Mouse (Mus musculus) megakaryocyte, embryonic 14.5 days (primary cell): ENCODE results near the gene Hist1h4f. TPM values are rescaled to one million over a fixed set of nuclear protein-coding genes. Genes with fewer than 3 reads are reported as not detected.
A peak's percentile ranks its signal among the peaks of the same experiment; 100 is the strongest.
"Not testable (repeated sequence)": the region's sequence is repeated elsewhere in the genome, so short reads cannot be mapped to it uniquely, and the experiment has no call there.

Experiments
- H3K27me3 ChIP-seq: replicated peaks from 2 replicates; pipeline ENCODE3; 2012; ENCODE audit warnings: inconsistent platforms
- H3K36me3 ChIP-seq: replicated peaks from 2 replicates; pipeline ENCODE3; 2012; ENCODE audit warnings: low read length, inconsistent platforms, mixed read lengths
- H3K4me1 ChIP-seq: 2 replicates; pipeline ENCODE4 v1.6.1; 2012; ENCODE audit warnings: inconsistent platforms
- H3K4me3 ChIP-seq: replicated peaks from 2 replicates; pipeline ENCODE3; 2012; ENCODE audit warnings: moderate library complexity, mild to moderate bottlenecking, inconsistent platforms
- H3K9me3 ChIP-seq: 2 replicates; pipeline ENCODE4 v1.6.1; 2012; ENCODE audit warnings: inconsistent platforms
- FLI1 ChIP-seq: IDR thresholded peaks from 2 replicates; pipeline ENCODE4 v1.6.1; 2012; ENCODE audit warnings: low read length, inconsistent platforms, mixed read lengths
- GATA1 ChIP-seq: IDR thresholded peaks from 3 replicates; pipeline ENCODE4 v1.6.1; 2012; ENCODE audit warnings: mixed read lengths, low read length, inconsistent platforms, borderline replicate concordance
- polyA plus RNA-seq: library from polyadenylated mRNA; stranded (reverse); fragments of >175 nt; gene quantifications from 2 replicates; pipeline ENCODE4 v1.2.3, GENCODE M21; 2012; ENCODE audit warnings: low replicate concordance; ENCODE audit not compliant: insufficient read depth

The Hist1h4f gene
- polyA plus RNA-seq, 1 experiment, result 30.2 TPM

- H3K4me3 ChIP-seq, result no peak overlapping the region
- no peaks in the 10 kb centered on the region for H3K9me3 ChIP-seq
- H3K36me3 ChIP-seq, result no peaks in the 10 kb centered on the region
- H3K4me1 ChIP-seq, result peaks cover 53% of the 10 kb centered on the region
- H3K27me3 ChIP-seq, result no peaks in the 10 kb centered on the region
- TF ChIP-seq FLI1 (no peak), GATA1 (no peak)
Observed at GRCm38 (mm10) chr13:23538249-23538648, 13.2 kb downstream of the Hist1h4f start.

GRCm38 (mm10) chr13:23537006-23537710 lies 14.3 kb downstream of the Hist1h4f start:
- TF ChIP-seq FLI1 (no peak), GATA1 (no peak)
- no peaks in the 10 kb centered on the region for H3K9me3 ChIP-seq
- peaks cover 64% of the 10 kb centered on the region for H3K4me1 ChIP-seq
- no peaks in the 10 kb centered on the region for H3K27me3 ChIP-seq
- no peaks in the 10 kb centered on the region for H3K36me3 ChIP-seq
- peak overlapping the region; percentile 18 for H3K4me3 ChIP-seq

GRCm38 (mm10) chr13:23536076-23536822 lies 15.2 kb downstream of the Hist1h4f start:
- Histone ChIP-seq H3K27me3 (no peaks in the 10 kb centered on the region), H3K36me3 (no peaks in the 10 kb centered on the region), H3K9me3 (no peaks in the 10 kb centered on the region), H3K4me3 (peak overlapping the region; percentile 87), H3K4me1 (peaks cover 65% of the 10 kb centered on the region)
- TF ChIP-seq FLI1, result no peak
- TF ChIP-seq GATA1, result no peak

- H3K27me3 ChIP-seq, H3K36me3 ChIP-seq, H3K9me3 ChIP-seq: not testable (repeated sequence)
- H3K4me1 ChIP-seq, result peaks cover 60% of the 10 kb centered on the region
- H3K4me3 ChIP-seq, result peak within 1 kb of the TSS; percentile 95
Observed at GRCm38 (mm10) chr13:23535137-23536075, 16.0 kb downstream of the Hist1h4f start, which contains the start of gene Hist1h3g. Hist1h3g (plus strand) TSS chr13:23535422.

- Histone ChIP-seq H3K4me1 (peaks cover 61% of the 10 kb centered on the region), H3K27me3 (no peaks in the 10 kb centered on the region), H3K9me3 (no peaks in the 10 kb centered on the region), H3K4me3 (peak overlapping the region; percentile 95), H3K36me3 (no peaks in the 10 kb centered on the region)
- TF ChIP-seq GATA1, result no peak
- no peak for TF ChIP-seq FLI1
Observed at GRCm38 (mm10) chr13:23534368-23535131, 16.9 kb downstream of the Hist1h4f start.

GRCm38 (mm10) chr13:23533560-23534367 lies 17.7 kb downstream of the Hist1h4f start, which contains the start of gene Hist1h2af:
Hist1h2af (plus strand) TSS chr13:23533906.
- peak within 1 kb of the TSS; percentile 95 for H3K4me3 ChIP-seq
- peaks cover 59% of the 10 kb centered on the region for H3K4me1 ChIP-seq
- not testable (repeated sequence) for H3K36me3 ChIP-seq, H3K9me3 ChIP-seq, H3K27me3 ChIP-seq

- TF ChIP-seq FLI1, result no peak
- TF ChIP-seq GATA1, result no peak
- H3K36me3 ChIP-seq, result no peaks in the 10 kb centered on the region
- no peaks in the 10 kb centered on the region for H3K27me3 ChIP-seq
- H3K9me3 ChIP-seq, result no peaks in the 10 kb centered on the region
- H3K4me1 ChIP-seq, result peaks cover 52% of the 10 kb centered on the region
- peak overlapping the region; percentile 91 for H3K4me3 ChIP-seq
Observed at GRCm38 (mm10) chr13:23532262-23533075, 19.0 kb downstream of the Hist1h4f start.
